Mouse (Mus musculus) T-helper 1 cell (primary cell): ENCODE data around the gene Tmem33.

ENCODE experiments used
- in situ Hi-C: fragments of 300-600 bp; cut with MboI, MseI; formaldehyde crosslinking; loops from one replicate; pipeline ENCODE4 v1.15.1; 2025; ENCODE audit warnings: high pct_unique_total_duplicates

Gene Tmem33

DNA sequence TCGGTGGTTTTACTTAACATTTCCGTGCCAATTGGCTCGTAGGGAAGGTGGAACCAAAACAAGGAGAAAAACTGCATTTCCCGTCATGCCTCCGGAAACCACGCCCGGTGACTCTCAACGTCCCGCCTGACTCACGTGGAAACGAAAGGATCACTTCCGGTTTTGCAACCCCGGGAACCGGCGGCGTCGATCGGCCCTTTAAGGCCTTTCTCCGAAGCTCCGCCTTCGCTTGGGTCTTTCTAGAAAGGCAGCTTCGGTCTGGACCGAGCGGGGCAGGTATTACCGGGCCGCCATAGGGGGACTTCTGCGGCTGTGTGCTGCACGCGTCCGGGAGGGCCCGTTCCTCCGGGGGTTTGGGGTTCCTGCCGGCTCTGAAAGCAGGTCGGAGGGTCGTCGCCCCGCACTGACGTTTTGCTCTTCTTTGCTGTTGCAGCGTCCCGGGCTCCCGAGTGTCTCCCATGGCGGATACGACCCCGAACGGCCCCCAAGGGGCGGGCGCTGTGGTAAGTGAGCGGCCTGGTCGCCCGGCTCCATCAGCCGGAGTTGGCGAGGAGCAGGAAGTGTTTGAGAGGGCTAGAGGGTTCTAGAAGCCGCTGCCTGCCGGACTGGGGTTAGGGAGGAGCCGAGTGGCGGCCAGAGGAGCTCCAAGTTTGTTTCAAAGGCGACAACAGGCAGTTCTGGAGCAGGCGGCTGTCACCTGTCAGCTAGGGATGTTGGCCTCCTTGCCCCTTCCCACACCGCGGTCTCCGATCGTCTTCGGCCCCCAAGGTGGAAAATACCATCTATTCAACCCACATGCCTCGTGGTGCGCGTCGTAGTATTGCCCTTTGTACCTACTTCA is at the start of gene Tmem33:
Gene Tmem33 (plus strand): TSS at position 35 of the 841 bp plus-strand sequence.
- in situ Hi-C loops, result no loop called here

DNA sequence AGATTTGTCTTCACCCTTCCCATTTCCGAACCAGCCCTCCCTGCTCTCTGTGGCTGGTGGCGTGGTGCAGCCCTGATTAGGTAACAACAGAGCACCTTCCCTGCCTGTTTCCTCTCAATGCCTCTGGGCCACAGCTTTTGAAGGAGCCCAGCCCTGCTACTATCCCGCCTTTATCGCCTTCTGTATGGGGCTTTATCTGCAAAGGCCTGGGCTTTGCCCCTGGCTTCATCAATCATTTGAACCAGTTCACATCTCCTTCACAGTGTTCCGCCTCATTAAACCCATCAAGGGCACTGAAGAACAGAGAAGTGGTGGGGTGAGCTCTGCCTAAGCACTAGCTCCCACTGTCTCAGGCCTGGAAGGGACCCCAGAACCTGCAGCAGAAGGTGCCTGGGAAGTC is 47.2 kb upstream of the Tmem33 start:
- in situ Hi-C loops, result no loop called here

DNA sequence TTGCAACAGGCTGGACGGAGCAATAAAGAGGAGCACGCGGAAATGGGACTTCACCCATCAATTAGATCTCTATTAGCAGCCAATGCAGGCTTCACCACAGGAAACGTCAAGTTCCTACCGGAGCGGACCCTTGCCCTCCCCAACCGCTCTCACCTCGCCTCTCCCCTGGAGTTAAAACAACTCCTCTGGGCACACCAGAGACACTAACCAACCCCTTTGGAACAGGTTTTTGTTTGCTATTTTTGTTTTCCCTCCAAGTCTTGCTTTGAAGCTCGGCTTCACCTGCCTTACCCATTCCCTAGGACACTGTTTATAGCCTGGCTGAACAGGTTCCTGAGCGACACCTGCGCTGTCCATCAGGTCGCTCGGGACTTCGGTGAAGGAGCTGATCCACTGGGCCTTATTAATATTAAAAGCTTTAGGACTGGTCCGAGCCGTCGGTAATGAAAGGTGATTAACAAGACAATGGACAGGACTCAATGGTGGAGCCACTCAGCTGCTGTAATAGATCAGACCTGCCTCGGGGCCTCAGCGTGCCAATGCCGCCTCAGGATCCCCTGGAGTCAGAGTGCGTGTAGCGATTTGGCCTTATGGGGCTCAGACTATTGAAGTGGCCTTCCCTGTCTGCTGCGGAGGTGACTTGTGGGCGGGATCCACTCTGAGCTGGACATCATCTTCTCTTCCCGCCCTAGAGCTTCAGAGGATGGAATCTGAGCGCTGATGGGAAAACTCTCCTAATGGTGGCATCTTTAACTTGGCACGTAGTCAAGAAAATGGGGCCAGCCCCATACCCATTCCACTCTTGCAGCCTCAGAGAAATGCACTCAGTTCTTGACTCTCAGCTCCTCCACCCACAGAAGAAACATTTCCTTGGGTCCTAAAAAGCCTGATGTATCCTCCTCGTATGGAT is 45.0 kb upstream of the Tmem33 start:
- in situ Hi-C loops, result no loop called here

DNA sequence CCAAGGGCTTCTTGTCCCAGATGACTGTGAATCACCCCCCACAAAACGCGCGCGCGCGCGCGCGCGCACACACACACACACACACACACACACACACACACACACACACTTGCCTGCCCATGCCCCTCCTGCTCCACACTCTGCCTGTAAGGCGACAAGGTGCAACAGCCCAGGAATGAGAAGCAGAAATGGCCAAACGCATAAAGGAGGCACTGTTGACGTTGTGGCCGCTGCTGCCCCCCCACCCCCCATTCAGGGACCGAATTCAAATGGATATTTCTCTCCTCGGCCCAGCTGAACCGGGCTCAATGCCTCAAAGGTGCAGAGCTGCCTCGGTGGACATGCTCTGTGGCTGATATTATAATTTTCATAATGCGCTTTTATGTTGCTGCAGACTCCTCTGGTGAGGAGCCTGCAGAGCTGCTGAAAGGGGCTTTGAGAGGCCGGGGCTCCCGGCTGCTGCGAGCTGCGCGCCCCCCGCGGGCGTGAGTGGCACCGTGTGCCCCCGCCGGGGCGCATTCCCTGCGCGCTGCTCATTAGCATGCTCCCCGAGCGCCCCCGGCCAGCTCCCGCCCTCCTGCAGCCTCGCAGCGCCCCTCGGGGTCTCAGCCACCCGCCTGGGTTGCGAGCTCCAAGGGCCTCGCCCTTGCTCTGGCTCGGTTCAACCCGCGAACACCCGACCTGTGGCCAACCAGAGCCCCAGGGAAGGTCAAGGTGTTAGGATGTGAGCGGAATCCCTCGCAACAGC is 44.2 kb upstream of the Tmem33 start:
- in situ Hi-C loops, result no loop called here

DNA sequence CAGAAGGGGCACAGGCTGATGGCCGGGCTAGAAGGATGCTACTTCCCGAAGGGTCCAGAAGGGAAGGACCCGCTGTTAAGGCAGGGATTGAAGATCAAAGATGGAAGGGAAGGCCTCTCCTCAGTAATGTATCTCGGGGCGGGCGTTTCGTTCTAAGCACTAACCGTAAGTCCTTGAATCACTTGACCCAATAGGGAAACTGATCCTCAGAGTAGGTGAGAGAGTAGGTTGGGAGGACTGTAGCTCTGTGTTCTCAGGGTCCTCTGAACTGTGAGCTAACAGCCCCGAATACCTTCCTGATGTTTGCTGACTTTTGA is 43.6 kb upstream of the Tmem33 start:
- in situ Hi-C loops, result no loop called here

DNA sequence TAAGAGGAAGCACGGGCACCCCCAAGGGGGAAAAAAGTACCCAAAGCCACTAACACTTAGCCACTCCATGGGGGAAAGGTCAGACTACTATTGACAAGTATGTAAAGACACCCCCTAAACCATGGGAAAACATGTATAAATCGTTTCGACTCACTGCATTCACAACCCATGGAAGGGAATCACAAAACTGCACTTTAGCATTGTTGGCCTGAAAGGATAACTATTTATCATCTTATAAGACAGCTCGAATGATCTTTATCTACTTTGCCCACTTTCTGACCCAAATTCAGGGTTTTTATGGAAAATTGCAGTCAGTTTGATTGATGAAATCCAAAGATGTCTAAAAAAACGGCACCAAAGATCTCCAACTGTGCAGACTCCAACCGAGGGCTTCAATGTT is 38.5 kb upstream of the Tmem33 start:
- in situ Hi-C loops, result no loop called here

DNA sequence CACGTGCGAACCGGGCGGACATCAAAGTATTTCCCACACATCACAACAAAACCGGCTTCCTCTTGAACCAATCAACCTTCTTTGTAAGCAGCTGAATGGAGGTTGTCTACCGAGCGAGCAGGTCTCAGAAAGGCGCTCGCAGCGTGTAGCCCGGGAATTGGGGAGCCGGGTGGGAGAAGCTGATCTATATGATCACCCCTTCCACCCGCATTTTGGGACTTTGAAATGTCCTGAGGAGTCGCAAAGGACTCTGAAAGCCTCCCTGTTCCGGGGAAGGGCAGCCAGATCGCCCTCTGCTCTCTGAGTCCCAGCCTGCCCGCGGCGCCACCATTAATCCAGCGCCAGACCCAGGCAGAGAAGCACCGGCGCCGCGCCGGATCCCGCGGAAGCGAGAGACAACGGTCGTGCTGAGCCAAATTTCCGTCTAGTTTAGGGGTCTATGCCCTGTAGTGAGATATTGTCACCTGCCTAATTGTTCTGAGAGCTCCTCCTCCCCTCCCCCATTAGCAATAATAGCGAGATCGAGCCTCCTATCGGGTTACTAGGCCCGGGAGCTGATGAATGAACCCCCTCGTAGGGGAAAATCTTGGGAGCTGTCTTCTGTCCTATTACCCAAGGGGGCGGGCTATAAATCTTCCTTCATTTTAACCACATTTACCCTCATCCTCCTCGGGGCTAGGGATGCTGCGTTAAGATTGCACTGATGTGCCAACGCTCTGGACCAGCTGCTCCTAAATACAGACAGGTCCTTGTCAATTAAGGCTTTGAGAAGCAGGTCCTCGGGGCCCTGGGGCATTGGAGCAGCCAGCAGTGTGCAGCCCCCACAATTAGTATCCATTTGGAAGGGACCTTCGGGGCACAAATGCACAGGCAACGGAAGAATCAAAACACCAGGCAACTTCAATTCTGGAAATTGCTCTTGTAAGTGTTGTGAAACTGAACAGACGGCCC is 37.6 kb upstream of the Tmem33 start:
- in situ Hi-C loops, result no loop called here

DNA sequence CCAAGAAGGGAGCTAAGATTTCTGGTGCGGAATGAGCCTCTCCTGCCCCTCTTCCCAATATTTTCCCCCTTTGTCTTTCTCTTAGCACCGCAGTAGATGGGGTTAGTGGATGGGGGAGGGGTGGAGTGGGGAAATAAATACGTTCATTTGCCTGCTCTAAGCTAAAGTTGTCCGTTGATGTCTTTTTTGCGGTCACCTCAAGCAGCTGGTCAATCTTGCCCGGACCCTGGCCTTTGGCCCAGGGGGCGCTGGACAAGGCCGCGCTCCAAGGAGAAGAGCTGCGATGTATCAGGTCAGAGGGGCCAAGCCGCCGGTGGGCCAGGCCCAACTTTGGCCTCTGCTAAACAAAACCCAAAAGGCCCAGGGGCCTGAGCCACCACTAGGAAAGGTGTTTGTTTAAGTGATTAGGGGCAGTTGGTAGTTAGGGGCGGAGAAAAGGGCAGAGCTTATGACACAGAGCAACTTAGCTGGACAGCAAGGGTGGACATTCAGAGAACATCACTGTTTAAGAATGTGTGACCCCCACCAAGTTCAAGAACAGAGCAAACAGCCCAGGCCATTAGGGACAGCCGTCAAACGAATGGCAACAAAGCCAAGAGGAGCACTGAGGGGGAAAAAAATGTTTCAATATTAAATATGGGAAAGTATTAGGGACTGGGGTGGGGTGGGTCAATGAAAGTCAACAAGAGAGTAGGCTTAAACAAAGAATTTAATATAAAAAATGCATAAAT is 36.8 kb upstream of the Tmem33 start:
- in situ Hi-C loops, result no loop called here

DNA sequence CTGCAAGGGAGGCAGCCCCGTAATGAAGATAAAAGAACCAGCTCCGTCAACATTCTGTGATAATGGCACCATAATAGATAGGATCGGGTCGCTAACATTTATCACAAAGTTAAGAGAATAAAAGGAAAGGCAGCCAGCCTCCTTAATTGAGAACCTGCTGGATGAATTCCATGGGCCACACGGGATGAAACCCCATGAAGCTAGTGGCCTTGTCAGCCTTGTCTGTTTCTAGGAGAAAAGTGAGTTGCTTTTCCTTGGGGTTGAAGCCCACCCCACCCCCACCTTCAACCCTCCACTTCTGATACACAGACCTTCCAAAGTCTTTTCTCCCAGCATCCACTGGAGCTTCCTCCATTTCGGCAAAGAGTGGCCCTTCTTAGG is 36.3 kb upstream of the Tmem33 start:
- in situ Hi-C loops, result no loop called here

DNA sequence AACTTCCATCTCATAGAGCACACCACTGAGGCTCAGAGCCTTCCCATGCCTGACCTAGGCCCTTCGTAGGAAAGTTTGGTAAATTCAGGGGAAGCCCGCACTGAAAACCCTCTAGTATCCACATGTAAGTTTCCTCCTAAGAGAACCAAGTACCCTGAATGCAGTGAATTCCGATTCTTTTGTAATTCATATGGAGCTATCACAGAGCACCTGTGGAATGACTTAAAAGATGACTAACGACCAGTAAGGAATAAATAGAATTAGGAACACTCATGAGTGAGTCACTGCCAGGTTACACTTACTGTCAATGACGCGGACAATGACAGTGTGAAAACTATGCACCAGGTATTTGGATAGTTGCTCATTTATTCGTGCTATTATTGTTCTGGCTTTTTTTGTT is 34.6 kb upstream of the Tmem33 start:
- in situ Hi-C loops, result no loop called here

DNA sequence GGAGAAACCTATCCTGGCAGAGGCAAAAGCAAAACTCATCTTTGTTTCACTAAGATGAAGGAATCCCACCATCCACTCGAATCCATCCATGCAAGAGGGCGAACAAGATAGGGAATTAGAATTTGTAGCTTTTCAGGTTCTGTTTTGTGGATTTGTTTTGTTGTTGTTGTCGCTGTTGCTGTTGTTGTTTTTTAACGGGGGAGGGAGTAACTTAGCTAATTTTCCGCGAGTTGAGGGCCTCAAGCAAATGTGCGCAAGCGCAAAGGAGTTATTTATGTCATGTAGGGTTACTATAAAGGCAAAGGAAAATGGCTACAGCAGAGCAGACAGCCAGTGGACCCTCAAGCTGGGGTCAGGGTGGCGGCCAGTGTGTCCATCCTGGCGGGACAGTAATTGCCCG is 33.1 kb upstream of the Tmem33 start:
- in situ Hi-C loops, result no loop called here

DNA sequence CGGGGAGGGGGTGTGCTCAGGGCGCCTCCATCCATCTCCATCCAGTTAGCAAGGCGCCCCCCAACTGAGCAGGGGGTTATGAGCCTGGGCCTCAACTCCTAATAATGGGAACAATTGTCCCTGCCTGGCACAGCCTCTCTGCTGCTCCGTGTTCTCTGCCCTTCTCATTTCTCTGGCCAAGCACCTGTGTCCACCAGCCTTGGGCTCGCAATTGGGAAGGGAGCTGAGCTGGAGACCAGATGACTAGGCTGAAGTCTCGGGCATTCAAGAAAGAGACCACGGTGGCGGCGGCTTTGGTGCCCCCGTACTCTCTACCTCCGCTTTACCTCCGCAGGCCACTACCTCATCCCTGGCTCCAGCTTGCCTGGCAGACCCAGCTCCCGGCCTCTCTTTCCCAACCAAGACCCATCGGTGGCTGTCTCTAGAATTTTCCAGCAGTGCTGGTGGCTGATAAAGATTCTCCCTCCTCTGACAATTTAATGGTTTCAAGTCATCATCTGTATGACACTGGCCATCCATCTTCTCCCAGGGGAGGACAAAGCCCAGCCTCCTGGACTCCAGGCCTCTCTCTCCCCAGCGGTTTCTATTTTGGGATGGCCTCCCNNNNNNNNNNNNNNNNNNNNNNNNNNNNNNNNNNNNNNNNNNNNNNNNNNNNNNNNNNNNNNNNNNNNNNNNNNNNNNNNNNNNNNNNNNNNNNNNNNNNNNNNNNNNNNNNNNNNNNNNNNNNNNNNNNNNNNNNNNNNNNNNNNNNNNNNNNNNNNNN is 32.5 kb upstream of the Tmem33 start:
- in situ Hi-C loops, result no loop called here

DNA sequence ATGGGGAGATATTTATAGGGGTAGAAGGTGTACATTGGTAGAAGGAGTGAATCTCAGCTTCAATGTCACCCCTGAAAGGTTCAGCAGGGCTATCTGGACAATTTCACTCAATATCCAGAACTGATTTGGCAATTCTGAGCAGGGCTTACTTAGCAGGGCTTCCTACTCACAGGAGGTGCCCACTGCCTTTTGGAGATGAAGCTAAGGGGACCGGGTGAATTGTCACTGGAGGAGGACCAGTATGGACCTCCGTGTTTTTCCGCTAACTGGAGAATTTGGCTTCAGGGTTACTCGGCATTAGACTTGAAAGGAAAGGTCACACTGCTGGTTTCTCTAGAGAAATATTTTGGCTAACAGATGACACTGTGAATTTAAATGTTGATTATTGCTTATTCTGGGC is 25.7 kb upstream of the Tmem33 start:
- in situ Hi-C loops, result loop anchor here (5.0 kb wide), 1 partner anchor 142 kb away; no protein-coding TSS in a partner anchor

DNA sequence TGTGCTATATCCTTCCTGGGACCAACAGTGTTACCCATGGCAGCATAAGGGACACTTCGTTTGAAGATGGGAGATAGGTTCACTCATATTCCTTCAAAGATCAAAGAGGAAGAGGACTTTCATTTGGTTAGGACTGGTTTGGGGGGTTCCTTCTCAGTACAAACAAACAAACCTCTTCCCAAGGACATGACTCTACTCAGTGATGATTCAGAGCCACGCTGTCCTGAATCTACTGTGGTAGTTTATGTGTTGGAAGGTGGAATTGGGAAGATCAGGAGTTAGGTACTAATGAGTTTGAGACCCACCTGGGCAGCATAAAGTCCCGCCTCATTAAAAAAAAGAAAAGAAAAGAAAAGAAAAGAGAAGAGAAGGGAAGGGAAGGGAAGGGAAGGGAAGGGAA is 24.9 kb upstream of the Tmem33 start:
- in situ Hi-C loops, result no loop called here

DNA sequence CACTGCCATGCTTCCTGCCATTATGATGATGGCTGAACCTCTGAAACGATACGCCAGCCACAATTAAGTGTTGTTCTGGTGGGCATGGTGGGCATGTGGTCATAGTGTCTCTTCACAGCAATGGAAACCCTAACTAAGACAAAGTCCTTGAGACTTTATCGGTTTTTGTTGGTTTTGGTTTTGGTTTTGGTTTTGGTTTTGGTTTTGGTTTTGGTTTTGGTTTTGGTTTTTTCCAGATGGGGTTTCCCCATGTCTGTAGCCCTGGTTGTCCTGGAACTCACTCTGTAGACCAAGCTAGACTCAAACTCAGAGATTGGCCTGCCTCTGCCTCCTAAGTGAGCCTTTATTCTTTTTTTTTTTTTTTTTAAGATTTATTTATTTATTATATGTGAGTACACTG is 23.8 kb upstream of the Tmem33 start:
- in situ Hi-C loops, result no loop called here

DNA sequence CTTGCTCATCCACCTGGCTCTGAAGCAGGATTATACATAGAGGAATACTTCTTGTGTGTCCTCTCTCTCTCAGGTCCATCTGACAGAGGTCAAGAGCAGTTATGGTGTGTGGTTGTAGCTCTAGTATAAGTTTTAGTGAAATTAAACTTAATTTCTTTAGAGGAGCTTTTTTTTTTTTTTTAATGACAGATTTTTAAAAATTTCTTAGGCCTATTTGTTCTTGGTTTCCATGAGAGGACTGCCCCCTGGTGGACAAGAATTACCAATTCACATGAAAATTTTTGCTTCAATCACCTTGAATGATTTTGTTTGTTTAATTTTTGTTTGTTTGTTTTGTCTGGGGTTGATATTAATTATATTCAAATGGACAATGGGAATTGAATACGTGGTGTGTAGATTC is 22.1 kb upstream of the Tmem33 start:
- in situ Hi-C loops, result no loop called here

DNA sequence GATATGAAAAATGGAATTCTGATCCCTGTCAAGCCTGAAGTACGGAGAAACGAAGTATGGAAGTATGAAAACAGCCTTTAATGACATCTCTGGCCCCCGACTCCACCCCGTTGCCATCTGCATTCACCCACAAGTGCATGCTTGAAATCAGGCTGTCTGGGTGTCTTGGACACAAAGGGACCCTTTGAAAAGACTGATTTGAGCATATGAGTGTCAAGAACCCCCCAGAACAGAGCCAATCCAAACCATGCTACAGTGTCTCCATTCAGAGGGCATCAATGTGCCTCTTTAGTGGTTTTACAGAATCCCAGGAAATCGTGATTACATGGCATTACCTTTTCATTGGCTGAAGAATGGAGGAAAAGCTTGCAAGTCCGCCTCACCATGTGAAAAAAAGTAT is 18.7 kb upstream of the Tmem33 start:
- in situ Hi-C loops, result loop anchor here (5.0 kb wide), 1 partner anchor 194 kb away; no protein-coding TSS in a partner anchor

DNA sequence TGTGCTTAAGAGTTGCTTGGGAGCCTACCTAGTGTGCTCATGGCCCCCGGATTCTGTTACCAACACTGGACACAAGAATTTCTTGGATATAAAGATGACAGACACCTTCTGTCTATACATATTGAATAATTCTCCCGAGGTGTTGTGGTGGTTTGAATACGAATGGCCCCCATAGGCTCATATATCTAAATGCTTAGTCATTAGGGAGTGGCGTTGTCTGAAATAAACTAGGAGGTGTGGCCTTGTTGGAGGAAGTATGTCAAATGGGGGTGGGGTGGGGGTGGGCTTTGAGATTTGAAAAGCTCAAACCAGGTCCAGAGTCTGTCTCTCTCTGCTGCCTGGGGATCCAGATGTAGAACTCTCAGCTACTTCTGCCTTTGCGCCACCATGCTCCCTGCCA is 17.1 kb upstream of the Tmem33 start:
- in situ Hi-C loops, result loop anchor here (5.0 kb wide), 1 partner anchor 196 kb away; no protein-coding TSS in a partner anchor

DNA sequence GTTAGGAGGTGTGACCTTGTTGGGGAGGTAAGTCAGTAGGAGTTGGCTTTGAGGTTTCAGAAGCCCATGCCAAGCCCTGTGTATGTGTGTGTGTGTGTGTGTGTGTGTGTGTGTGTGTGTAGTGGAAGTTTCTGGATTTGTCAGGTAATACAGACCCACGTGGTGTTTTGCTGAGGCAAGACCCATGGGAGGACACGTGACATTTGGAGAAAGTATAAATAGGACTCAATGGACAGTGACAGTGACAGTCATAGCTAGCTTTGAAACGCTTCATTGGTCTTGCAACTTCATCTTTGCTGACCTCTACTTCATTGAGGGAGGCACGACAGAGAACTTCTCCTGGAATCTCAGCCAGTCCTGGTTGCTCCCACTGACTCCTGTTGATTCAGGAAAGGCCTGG is 8.1 kb upstream of the Tmem33 start:
- in situ Hi-C loops, result no loop called here

DNA sequence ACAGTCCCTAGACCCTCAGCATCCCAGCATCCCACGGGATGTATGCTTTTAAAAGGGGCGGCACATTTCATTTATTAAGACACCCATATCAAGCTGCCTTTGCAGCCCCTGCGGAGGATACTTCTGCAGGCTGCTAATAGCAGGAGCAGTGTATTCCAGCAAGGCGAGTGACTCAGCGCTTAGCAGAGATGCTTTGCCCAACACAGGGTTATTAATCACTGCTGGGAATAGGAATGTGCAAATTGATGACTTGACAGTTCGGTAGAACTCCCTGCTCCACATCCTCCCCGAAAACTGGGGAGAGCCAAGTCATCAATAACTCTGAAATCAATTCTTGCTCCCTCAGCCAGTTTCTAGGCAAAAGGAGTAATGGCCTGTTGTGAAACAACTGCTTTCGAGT is 4.7 kb upstream of the Tmem33 start:
- in situ Hi-C loops, result no loop called here
